Mouse (Mus musculus) CD4-positive helper T cell, adult 2 months (primary cell): Measurements from ENCODE around the gene Tfb2m.

ENCODE experiments used
- DNase-seq: peaks from one replicate; pipeline ENCODE4 v3.0.0-alpha.2; 2012; ENCODE audit warnings: low read depth, missing footprints, low spot score

Tfb2m gene

DNA sequence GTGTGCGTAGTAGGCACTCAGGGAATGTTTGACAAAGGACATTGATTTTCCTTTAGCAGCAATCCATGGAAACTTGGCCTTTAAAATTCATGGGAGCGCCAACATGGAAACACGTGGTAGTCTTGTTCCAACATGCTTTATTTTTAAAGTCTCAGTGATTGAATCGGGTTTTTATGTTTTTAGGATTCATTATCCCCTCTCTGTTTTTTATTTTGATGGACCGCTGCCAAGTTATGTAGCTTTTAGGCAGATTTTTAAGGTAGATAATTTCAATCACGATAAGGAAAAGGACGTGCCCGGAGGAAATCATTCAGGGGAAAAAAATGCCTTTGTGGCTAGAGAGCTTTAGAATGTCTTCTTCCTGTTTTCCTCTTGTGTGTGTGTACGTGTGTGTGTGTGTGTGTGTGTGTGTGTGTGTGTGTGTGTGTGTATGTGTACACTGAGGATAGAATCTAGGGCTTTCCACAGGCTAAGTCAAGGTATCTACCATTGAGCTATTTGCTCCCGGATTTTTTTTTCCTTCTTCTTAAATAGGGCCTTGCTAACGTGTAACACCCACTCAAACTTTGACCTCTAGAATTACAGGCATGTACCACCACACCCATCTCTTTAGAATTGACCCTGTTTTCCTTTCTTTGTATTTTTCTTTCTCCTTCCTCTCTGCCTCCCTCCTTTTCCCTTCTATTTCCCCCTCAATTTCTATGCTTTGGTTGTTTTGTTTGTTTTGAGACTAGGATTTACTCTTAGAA is 13.6 kb upstream of the Tfb2m start:
- peak; percentile 57 for DNase-seq

DNA sequence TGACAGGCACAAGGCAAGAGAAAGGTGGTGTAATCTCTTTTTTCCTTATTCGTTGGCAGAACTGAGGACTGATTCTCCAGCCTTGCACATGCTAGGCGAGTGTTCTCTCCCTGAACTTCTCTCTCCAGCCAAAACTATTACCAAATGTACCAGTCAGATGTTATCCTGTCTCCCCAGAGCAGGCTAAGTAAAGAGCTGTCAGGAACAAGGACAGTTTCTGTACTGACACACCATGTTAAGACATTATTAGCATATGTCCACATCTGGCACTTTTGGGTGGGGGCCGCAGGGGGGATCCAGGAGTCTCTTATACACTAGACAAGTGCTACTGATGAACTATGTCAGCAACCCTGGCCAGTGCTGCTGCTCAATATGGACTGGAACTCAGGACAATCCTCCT is 10.9 kb upstream of the Tfb2m start:
- no peak for DNase-seq

DNA sequence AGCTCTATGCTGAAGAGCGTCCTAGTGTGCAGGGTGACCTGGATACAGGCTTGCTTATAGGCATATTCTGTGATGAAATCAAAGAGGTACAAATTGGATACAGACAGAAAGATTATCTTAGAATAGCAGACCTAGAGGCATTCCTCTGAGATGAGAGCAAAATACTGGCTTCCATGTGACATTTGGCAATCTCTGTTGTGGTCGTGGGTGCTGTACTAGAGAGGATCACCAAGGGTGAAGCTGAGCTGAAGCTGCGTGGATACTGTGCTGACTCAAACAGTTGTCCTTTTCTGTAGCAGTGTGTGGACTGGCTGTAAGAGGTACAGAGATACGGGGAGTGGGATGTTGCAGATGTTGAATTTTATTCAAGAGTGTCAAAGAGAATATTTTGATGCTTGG is 7.9 kb upstream of the Tfb2m start:
- no peak for DNase-seq

- no peak for DNase-seq
These were observed 7.3 kb upstream of the Tfb2m start for GRCm38 (mm10) chr1:179553197-179553948.

- no peak for DNase-seq
These were observed 6.7 kb upstream of the Tfb2m start for GRCm38 (mm10) chr1:179552751-179553150.

- no peak for DNase-seq
These were observed 5.9 kb upstream of the Tfb2m start for GRCm38 (mm10) chr1:179551921-179552320.

- peak; percentile 19 for DNase-seq
These were observed 5.3 kb upstream of the Tfb2m start for GRCm38 (mm10) chr1:179551336-179551735.

DNA sequence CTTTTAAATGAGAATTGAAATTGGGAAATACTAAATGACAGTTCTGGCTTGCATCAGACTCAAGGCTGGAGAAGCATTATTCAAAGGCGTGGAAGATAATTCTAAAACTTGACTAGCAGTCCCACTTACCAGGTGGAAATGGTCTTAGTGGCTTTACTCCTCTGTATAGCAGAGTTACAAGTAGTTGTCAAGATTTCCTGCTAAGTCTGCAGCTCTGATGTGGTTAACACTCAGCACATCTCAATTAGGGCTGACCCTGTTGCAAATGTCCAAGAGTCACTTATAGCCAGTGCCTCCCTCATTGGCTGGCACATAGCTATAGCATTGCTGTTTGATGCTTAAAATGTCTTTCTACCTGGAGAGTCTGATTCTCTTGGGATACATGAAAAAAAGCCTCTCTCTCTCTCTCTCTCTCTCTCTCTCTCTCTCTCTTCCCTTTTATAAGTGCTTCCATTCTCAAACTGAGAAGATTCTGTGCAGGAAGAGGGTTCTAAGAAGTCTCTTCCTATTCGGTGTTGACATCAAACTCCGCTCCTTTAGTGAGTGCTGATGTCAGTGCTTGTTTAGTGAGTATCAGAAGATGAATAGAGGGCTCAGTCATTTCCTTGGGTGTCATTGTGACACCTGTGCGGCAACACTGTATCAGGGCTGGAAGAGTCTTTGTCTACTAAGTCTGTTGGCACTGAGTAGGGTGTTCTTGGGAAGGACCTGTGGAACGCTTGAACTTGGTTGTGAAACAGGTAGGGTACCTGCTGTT is 3.1 kb upstream of the Tfb2m start:
- DNase-seq: peak; percentile 76

- no peak for DNase-seq
These were observed 2.2 kb upstream of the Tfb2m start for GRCm38 (mm10) chr1:179548220-179548619.

GRCm38 (mm10) chr1:179547176-179547575 is 1.1 kb upstream of the Tfb2m start:
- DNase-seq: no peak

- no peak for DNase-seq
These were observed 467 bp upstream of the Tfb2m start for GRCm38 (mm10) chr1:179546551-179546917.

DNA sequence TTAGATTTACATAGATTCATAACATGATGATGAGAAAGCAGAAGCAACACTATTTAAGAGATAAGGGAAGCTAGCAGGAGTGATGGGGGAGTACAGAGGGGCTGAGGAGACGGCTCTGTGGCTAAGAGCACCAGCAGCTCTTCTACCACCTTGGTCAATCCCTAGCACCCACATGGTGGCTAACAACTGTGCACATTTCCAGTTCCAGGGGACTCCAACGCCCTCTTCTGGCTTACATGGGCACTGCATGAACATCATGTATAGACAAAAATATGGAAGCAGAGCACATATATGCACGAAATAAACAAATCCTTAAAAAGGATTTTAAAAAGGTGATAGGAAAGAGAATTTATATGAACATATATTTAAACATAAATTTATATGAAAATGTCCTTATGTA is 4.6 kb downstream of the Tfb2m start:
- peak; percentile 34 for DNase-seq

DNA sequence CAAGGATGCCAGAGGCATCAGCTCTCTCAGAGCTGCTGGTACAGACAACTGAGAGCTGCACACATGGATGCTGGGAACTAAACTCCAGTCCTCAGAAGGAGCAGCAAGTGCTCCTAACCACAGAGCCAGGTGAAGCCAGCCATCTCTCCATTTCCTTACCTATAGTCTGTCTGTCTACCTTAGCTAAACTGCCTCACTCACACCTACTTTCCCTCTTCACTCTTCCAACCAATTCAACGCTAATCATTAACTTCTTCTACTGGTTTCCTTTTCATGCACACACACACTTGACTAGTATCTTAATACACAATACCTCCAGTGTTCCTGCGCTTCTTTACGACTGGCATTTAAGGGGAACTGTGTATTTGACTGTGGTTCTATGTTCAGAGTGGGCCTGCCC is 6.2 kb downstream of the Tfb2m start:
- DNase-seq: no peak

- no peak for DNase-seq
These were observed 7.0 kb downstream of the Tfb2m start for GRCm38 (mm10) chr1:179539054-179539453.

- peak; percentile 46 for DNase-seq
These were observed 26.2 kb downstream of the Tfb2m start for GRCm38 (mm10) chr1:179519901-179520300.

GRCm38 (mm10) chr1:179517713-179518465 is 28.2 kb downstream of the Tfb2m start, which contains the start of gene Smyd3:
Smyd3 (minus strand) TSS chr1:179518041.
- peak; percentile 92 for DNase-seq

- peak; percentile 49 for DNase-seq
These were observed 28.9 kb downstream of the Tfb2m start for GRCm38 (mm10) chr1:179516941-179517712.

- DNase-seq: no peak
These were observed 34.2 kb downstream of the Tfb2m start for GRCm38 (mm10) chr1:179511895-179512294.

- no peak for DNase-seq
These were observed 35.3 kb downstream of the Tfb2m start for GRCm38 (mm10) chr1:179510546-179511340.
